Comparison of ENCODE assay signal across 9 mouse cellular contexts in genomic region chr2:138256851-138257471, GRCm38 (mm10). TPM values are rescaled to one million over a fixed set of nuclear protein-coding genes. Genes with fewer than 3 reads are reported as not detected.
DNase-seq lines count a peak whose midpoint lies in the region; ATAC-seq and TF ChIP-seq lines count a peak whose summit lies in the region.
"Had no signal": no experiment of that assay in that cellular context is flagged by ENCODE, and none has a peak within 500 bp of the region (broad histone marks: within the 10 kb centered on the region; RNA-seq: fewer than 3 reads in every experiment).

No protein-coding gene starts in this region.

- H3K9me3 ChIP-seq in forebrain, postnatal 0 days (ENCODE audit: low read length) = no peaks in the 10 kb centered on the region
- H3K9me3 ChIP-seq in kidney, embryonic 14.5 days (ENCODE audit: control insufficient read depth, low read length) = no peaks in the 10 kb centered on the region

- peak overlapping the region; percentile 66 for H3K4me3 ChIP-seq in forebrain, postnatal 0 days (ENCODE audit: low read depth, low read length)
- H3K4me3 ChIP-seq in kidney, embryonic 14.5 days (ENCODE audit: low read length) = peak overlapping the region; percentile 95
- peak overlapping the region; percentile 49 for H3K4me3 ChIP-seq in thymus, adult 2 months (ENCODE audit: control insufficient read depth, insufficient read depth, low read length)

- no peaks in the 10 kb centered on the region for H3K36me3 ChIP-seq in forebrain, postnatal 0 days (ENCODE audit: insufficient read depth)
- no peaks in the 10 kb centered on the region for H3K36me3 ChIP-seq in kidney, embryonic 14.5 days (ENCODE audit: control insufficient read depth, insufficient read depth, low read length)
- H3K36me3 ChIP-seq in thymus, adult 2 months (ENCODE audit: control insufficient read depth, insufficient read depth, low read length) = no peaks in the 10 kb centered on the region
- H3K36me3 ChIP-seq: G1E had no signal

- TF ChIP-seq CTCF in forebrain, postnatal 0 days (IDR thresholded peaks at IDR 0.05; ENCODE audit: low read depth) = no peak
- TF ChIP-seq CTCF in thymus, adult 2 months (IDR thresholded peaks at IDR 0.05; ENCODE audit: borderline replicate concordance, control insufficient read depth, extremely low read depth, insufficient read depth, low read length, poor library complexity) = no peak

- peak overlapping the region; percentile 74 for H3K27ac ChIP-seq in forebrain, postnatal 0 days (ENCODE audit: low read depth, low read length)
- H3K27ac ChIP-seq in kidney, embryonic 14.5 days (ENCODE audit: low read depth, low read length) = peak overlapping the region; percentile 90
- H3K27ac ChIP-seq in thymus, adult 2 months (ENCODE audit: control insufficient read depth, insufficient read depth, low read length) = no peak overlapping the region

- H3K9ac ChIP-seq in forebrain, postnatal 0 days = peak overlapping the region; percentile 69
- peak overlapping the region; percentile 97 for H3K9ac ChIP-seq in kidney, embryonic 14.5 days (ENCODE audit: low read depth, low read length)

- H3K4me2 ChIP-seq in forebrain, postnatal 0 days (ENCODE audit: low read depth) = peak overlapping the region; percentile 74
- peak overlapping the region; percentile 75 for H3K4me2 ChIP-seq in kidney, embryonic 14.5 days (replicated peaks; ENCODE audit: low read depth, low read length)

- no peak for TF ChIP-seq POLR2A in thymus, adult 2 months (IDR thresholded peaks at IDR 0.05; ENCODE audit: control insufficient read depth, extremely low read depth, insufficient read depth, low read length, poor library complexity)

- whole genome bisulfite sequencing in forebrain, postnatal 0 days = 4% methylated on average over 48 of the region's 51 CpGs
- under 1% methylated on average over 49 of the region's 51 CpGs for WGBS in kidney, embryonic 14.5 days
- 1% methylated on average over 49 of the region's 51 CpGs for WGBS in thymus, adult 2 months

- DNase-seq in gastrocnemius, postnatal 10 days = peak; percentile 62
- no peak for DNase-seq in gastrocnemius, postnatal 25 days
- DNase-seq in adrenal gland, postnatal 14 days = peak; percentile 66
- DNase-seq in forebrain, postnatal 0 days = no peak
- DNase-seq in lung, postnatal 4 days = peak; percentile 55 to 58
- peak; percentile 41 for DNase-seq in thymus, adult 2 months
- DNase-seq in layer of hippocampus, adult 9-11 months = no peak

- H3K27me3 ChIP-seq in forebrain, postnatal 0 days (ENCODE audit: insufficient read depth, low read length) = no peaks in the 10 kb centered on the region
- no peaks in the 10 kb centered on the region for H3K27me3 ChIP-seq in kidney, embryonic 14.5 days (ENCODE audit: control insufficient read depth, insufficient read depth, low read length)
- no peaks in the 10 kb centered on the region for H3K27me3 ChIP-seq in thymus, adult 2 months (ENCODE audit: control insufficient read depth, insufficient read depth, low read length)

- no peak for ATAC-seq in forebrain, postnatal 0 days
- ATAC-seq in kidney, embryonic 14.5 days (ENCODE audit: low FRiP score, low TSS enrichment) = peak; percentile 74

- 0 out of 2 replicates have a peak, but pooled peaks cover 17% of the 10 kb centered on the region for H3K4me1 ChIP-seq in forebrain, postnatal 0 days (ENCODE audit: insufficient read depth)
- H3K4me1 ChIP-seq in kidney, embryonic 14.5 days (ENCODE audit: control insufficient read depth, insufficient read depth, low read length) = peaks cover 17% of the 10 kb centered on the region; the same call in 1 of the 2 replicates
- peaks cover 3% of the 10 kb centered on the region; the same call in 1 of the 2 replicates for H3K4me1 ChIP-seq in thymus, adult 2 months (replicated peaks; ENCODE audit: control insufficient read depth, insufficient read depth, low read length)

RNA-seq across cellular contexts. Expression of gene Btbd3, which starts 0.6 kb away (rescaled TPM):
- total RNA-seq in gastrocnemius, postnatal 10 days (2021) = 10 to 100 TPM; 21.1 to 21.5 TPM
- 10 to 100 TPM; 10.1 TPM for total RNA-seq in gastrocnemius, postnatal 25 days (2021)
- 28.1 and 32.5 TPM in 2 replicates for total RNA-seq in adrenal gland, postnatal 14 days (2021)
- total RNA-seq in forebrain, postnatal 0 days (2014; rRNA removed) = 45.8 and 64.9 TPM in 2 replicates
- 22.4 and 33.8 TPM in 2 replicates for polyA plus RNA-seq in forebrain, postnatal 0 days (2015; fragmentation: Nextera tagmentation; extraction: Ambion mirVana)
- 18.4 and 21.2 TPM in 2 replicates for polyA plus RNA-seq in kidney, embryonic 14.5 days (2014; fragmentation: Nextera tagmentation; extraction: Ambion mirVana)
- polyA plus RNA-seq in thymus, adult 2 months (2012; rRNA removed) = 2.3 and 3.2 TPM in 2 replicates
- polyA plus RNA-seq: G1E had no signal

Comparison
In these comparisons a context has a peak if more than half of its experiments do, and no peak if none do; other contexts are left out.
1. DNase-seq: peak in gastrocnemius, postnatal 10 days (single experiment), adrenal gland, postnatal 14 days (single experiment), lung, postnatal 4 days (2 of 2) and thymus, adult 2 months (single experiment); none in gastrocnemius, postnatal 25 days (single experiment), forebrain, postnatal 0 days (single experiment) and layer of hippocampus, adult 9-11 months (single experiment).
2. Peak in every context shown above with its lines, with median percentiles within 50 percentile points of each other: H3K4me3 ChIP-seq.